Mouse (Mus musculus): ENCODE data around the gene Kcnn4. TPM values are rescaled to one million over a fixed set of nuclear protein-coding genes. Genes with fewer than 3 reads are reported as not detected.

The Kcnn4 gene
- polyA plus RNA-seq (2012; rRNA removed) = 2.4 and 3.3 TPM in 2 replicates
- polyA plus RNA-seq (2014; fragmentation: Nextera tagmentation; extraction: Ambion mirVana) = 1.8 and 2.4 TPM in 2 replicates

DNA sequence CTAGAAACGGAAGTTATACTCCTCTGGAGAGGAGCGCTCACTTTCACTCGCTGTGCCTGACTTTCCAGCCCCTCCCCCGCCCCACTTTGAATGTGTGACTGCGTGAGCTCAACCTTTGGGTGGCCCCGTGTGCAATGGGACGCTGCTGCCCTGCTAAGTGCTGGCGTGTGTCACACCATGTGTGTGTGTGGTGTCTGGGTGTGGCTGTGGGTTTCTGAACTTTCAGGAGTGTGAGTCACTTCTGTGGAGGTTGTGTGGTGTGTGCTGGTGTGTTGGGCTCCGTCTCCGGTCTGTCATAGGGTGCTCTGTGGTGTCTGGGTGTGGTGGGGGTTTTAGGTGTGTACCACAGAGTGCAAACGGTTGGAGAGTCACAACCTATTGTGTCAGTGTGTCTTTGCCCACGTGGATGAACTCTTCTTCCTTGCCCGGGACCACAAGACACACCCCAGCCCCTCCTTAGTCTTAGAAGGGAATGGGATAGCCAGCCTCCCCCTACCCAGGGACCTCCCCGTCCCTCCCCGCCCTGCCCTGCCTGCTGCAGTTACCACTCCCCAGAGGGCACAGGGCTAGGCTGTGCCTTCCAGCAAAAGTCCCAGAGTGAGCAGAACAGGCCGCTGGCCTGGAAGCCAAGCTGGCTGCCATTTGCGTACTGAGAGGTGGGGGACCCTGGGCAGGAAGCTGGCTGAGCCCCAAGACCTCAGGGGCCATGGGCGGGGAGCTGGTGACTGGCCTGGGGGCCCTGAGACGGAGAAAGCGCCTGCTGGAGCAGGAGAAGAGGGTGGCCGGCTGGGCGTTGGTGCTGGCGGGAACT, at the start of gene Kcnn4:
Kcnn4 (plus strand) TSS at position 533 of the 811 bp plus-strand sequence.
- Histone ChIP-seq H3K27ac (replicated peaks; ENCODE audit: low read depth, low read length) (no peak within 1 kb of the TSS), H3K9me3 (ENCODE audit: control insufficient read depth, low read length) (no peaks in the 10 kb centered on the region), H3K36me3 (ENCODE audit: control insufficient read depth, insufficient read depth, low read length) (no peaks in the 10 kb centered on the region), H3K9ac (ENCODE audit: low read depth, low read length, severe bottlenecking) (peak within 1 kb of the TSS; percentile 34; the same call in 1 of the 2 replicates), H3K27me3 (ENCODE audit: control insufficient read depth, insufficient read depth, low read length) (no peaks in the 10 kb centered on the region), H3K4me2 (replicated peaks; ENCODE audit: low read depth, low read length, severe bottlenecking) (no peak within 1 kb of the TSS), H3K4me3 (replicated peaks; ENCODE audit: low read length) (no peak within 1 kb of the TSS), H3K4me1 (ENCODE audit: control insufficient read depth, insufficient read depth, low read length) (peaks cover 16% of the 10 kb centered on the region)
- no peak for DNase-seq (ENCODE audit: low spot score)
- 36% methylated on average over 23 of the region's 23 CpGs for WGBS
- no peak; the same call in 1 of the 2 replicates for ATAC-seq (ENCODE audit: low FRiP score, low read depth)
- no peak for TF ChIP-seq POLR2A (IDR thresholded peaks at IDR 0.05; ENCODE audit: borderline replicate concordance, extremely low read depth, insufficient read depth, insufficient read length)

DNA sequence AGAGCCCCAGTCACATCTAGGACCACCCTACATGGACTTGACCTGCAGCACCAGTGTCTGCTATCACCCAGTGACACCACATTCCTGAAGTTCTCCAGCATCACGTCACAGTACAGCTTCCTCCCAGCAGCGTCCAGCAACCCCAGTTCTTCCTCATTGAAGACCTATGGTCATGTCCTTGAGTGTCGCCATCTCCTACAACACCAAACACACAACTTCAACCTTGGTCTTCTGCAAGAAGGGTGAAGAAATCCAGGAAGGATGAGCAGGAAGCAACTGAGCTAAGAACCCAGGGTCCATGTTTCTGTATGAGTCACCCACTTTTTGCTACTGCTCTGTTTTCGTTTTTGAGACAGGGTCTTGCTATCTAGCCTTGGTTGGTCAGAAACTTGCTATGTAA, 47.5 kb upstream of the Kcnn4 start:
- no peak overlapping the region for H3K27ac ChIP-seq (replicated peaks; ENCODE audit: low read depth, low read length)
- TF ChIP-seq POLR2A (IDR thresholded peaks at IDR 0.05; ENCODE audit: borderline replicate concordance, extremely low read depth, insufficient read depth, insufficient read length) = no peak
- no peaks in the 10 kb centered on the region for H3K36me3 ChIP-seq (ENCODE audit: control insufficient read depth, insufficient read depth, low read length)
- H3K27me3 ChIP-seq (ENCODE audit: control insufficient read depth, insufficient read depth, low read length) = no peaks in the 10 kb centered on the region
- peaks cover 10% of the 10 kb centered on the region for H3K9me3 ChIP-seq (ENCODE audit: control insufficient read depth, low read length)
- no peak overlapping the region for H3K9ac ChIP-seq (ENCODE audit: low read depth, low read length, severe bottlenecking)
- no peak overlapping the region for H3K4me2 ChIP-seq (replicated peaks; ENCODE audit: low read depth, low read length, severe bottlenecking)
- DNase-seq (ENCODE audit: low spot score) = no peak
- WGBS = 71% methylated on average over 4 of the region's 4 CpGs
- H3K4me3 ChIP-seq (replicated peaks; ENCODE audit: low read length) = no peak overlapping the region
- no peak for ATAC-seq (ENCODE audit: low FRiP score, low read depth)
- 0 out of 2 replicates have a peak, but pooled peaks cover 6% of the 10 kb centered on the region for H3K4me1 ChIP-seq (ENCODE audit: control insufficient read depth, insufficient read depth, low read length)

DNA sequence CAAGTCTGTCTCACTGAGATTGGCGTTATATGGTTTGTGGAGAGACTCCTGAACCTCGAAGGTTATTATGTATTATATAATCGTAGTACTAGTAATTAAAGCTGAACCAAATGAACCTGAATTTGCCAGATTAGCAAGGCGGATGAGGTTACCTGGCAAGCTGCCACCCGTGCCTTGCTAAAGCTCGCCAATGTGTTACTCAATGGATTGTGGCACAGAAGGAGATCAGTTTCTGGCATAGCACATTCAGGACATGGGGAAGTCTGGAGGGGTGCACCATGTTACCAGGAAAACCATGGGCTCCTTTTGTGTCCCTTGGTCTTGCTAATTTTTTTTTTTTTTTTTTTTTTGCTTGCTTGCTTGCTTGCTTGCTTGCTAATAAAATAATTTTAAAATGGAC, 44.9 kb upstream of the Kcnn4 start:
- 77% methylated on average over 6 of the region's 6 CpGs for WGBS
- TF ChIP-seq POLR2A (IDR thresholded peaks at IDR 0.05; ENCODE audit: borderline replicate concordance, extremely low read depth, insufficient read depth, insufficient read length) = no peak
- Histone ChIP-seq H3K9ac (ENCODE audit: low read depth, low read length, severe bottlenecking) (peak overlapping the region; percentile 55), H3K4me1 (ENCODE audit: control insufficient read depth, insufficient read depth, low read length) (0 out of 2 replicates have a peak, but pooled peaks cover 6% of the 10 kb centered on the region), H3K27ac (replicated peaks; ENCODE audit: low read depth, low read length) (no peak overlapping the region), H3K9me3 (ENCODE audit: control insufficient read depth, low read length) (peaks cover 10% of the 10 kb centered on the region), H3K4me3 (replicated peaks; ENCODE audit: low read length) (peak overlapping the region; percentile 31; the same call in 1 of the 2 replicates), H3K27me3 (ENCODE audit: control insufficient read depth, insufficient read depth, low read length) (no peaks in the 10 kb centered on the region), H3K36me3 (ENCODE audit: control insufficient read depth, insufficient read depth, low read length) (no peaks in the 10 kb centered on the region), H3K4me2 (replicated peaks; ENCODE audit: low read depth, low read length, severe bottlenecking) (peak overlapping the region; percentile 59; the same call in 1 of the 2 replicates)
- no peak for ATAC-seq (ENCODE audit: low FRiP score, low read depth)
- DNase-seq (ENCODE audit: low spot score) = no peak

DNA sequence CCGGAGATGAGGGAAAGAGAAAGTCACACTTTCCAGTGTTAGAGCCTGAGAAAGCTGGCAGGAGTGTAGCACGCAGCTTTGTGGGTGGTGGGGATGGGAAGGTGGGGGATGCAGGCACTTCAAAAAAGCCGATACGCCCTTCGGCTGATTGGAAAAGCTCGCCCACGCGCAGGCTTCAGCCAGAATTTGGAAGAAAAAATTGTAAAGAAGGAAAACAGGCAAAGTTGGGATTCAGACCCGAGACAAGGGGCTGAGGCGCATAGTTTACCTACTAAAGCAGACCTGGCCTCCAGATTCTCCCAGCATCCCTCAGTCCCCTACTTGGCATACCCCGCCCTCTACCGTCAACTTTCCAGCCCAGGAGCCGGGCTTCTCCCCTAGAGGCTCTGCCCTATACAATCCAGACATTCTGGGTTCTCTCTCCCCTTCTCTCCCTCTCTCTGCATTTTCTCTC, 44.4 kb upstream of the Kcnn4 start:
- peaks cover 10% of the 10 kb centered on the region for H3K9me3 ChIP-seq (ENCODE audit: control insufficient read depth, low read length)
- no peaks in the 10 kb centered on the region for H3K27me3 ChIP-seq (ENCODE audit: control insufficient read depth, insufficient read depth, low read length)
- peak; percentile 41; the same call in 1 of the 2 replicates for TF ChIP-seq POLR2A (IDR thresholded peaks at IDR 0.05; ENCODE audit: borderline replicate concordance, extremely low read depth, insufficient read depth, insufficient read length)
- H3K4me2 ChIP-seq (replicated peaks; ENCODE audit: low read depth, low read length, severe bottlenecking) = peak overlapping the region; percentile 59
- H3K4me1 ChIP-seq (ENCODE audit: control insufficient read depth, insufficient read depth, low read length) = 0 out of 2 replicates have a peak, but pooled peaks cover 6% of the 10 kb centered on the region
- H3K36me3 ChIP-seq (ENCODE audit: control insufficient read depth, insufficient read depth, low read length) = no peaks in the 10 kb centered on the region
- DNase-seq (ENCODE audit: low spot score) (peak; percentile 37), ATAC-seq (ENCODE audit: low FRiP score, low read depth) (peak; percentile 73)
- peak overlapping the region; percentile 55 for H3K9ac ChIP-seq (ENCODE audit: low read depth, low read length, severe bottlenecking)
- H3K4me3 ChIP-seq (replicated peaks; ENCODE audit: low read length) = peak overlapping the region; percentile 31
- 6% methylated on average over 13 of the region's 13 CpGs for WGBS
- H3K27ac ChIP-seq (replicated peaks; ENCODE audit: low read depth, low read length) = peak overlapping the region; percentile 74

DNA sequence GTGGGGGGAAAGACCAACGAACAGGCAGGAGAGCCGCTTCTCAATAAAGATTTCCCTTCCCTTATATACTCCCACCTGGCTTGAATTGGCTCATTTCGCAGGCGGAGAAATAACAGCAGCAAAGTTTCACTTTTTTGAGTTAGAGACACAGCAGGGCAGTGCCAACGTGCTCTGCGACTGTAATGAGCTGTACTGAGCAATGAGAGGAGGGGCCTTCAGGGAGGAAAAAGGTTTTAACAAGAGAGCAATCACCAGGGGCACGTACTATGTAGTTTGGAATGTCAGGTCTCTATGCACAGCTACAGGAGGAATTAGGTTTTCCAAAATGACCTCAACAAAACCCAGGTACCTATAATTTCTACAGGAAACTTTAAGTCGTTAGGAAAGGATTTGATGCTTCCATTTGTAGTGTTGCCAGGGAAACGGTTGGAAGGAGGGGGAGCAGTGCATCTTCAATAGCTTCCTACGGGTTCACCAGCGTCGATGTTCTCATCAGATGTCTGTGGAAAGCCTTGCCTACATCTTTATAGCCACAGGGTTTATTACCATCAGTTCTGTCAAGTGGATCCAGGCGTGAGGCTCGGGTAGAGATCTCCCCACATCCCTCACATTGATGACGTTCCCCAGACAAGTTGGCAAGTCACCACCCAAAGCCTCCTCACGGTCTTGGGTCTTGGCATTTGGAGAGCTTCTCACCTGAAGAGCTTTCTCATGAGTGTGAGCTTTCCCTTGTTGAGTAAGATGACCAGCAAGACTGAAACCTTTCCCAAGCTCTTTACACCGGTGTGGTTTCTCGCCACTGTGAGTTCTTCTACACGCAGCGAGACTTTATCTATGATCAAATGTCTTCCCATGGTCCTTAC, 43.6 kb upstream of the Kcnn4 start:
- peaks cover 10% of the 10 kb centered on the region for H3K9me3 ChIP-seq (ENCODE audit: control insufficient read depth, low read length)
- H3K4me2 ChIP-seq (replicated peaks; ENCODE audit: low read depth, low read length, severe bottlenecking) = peak overlapping the region; percentile 59
- H3K4me1 ChIP-seq (ENCODE audit: control insufficient read depth, insufficient read depth, low read length) = 0 out of 2 replicates have a peak, but pooled peaks cover 6% of the 10 kb centered on the region
- H3K27ac ChIP-seq (replicated peaks; ENCODE audit: low read depth, low read length) = peak overlapping the region; percentile 74
- peak overlapping the region; percentile 55 for H3K9ac ChIP-seq (ENCODE audit: low read depth, low read length, severe bottlenecking)
- DNase-seq (ENCODE audit: low spot score) = no peak
- TF ChIP-seq POLR2A (IDR thresholded peaks at IDR 0.05; ENCODE audit: borderline replicate concordance, extremely low read depth, insufficient read depth, insufficient read length) = no peak
- WGBS = 41% methylated on average over 20 of the region's 20 CpGs
- no peaks in the 10 kb centered on the region for H3K36me3 ChIP-seq (ENCODE audit: control insufficient read depth, insufficient read depth, low read length)
- H3K27me3 ChIP-seq (ENCODE audit: control insufficient read depth, insufficient read depth, low read length) = no peaks in the 10 kb centered on the region
- no peak for ATAC-seq (ENCODE audit: low FRiP score, low read depth)
- peak overlapping the region; percentile 31 for H3K4me3 ChIP-seq (replicated peaks; ENCODE audit: low read length)

Data from limb, embryonic 14.5 days (tissue).